Mouse (Mus musculus) liver, adult 2 months (tissue): ENCODE results near the gene Klhl12.

Source experiments
- CTCF ChIP-seq: fragments of 200-500 bp; IDR thresholded peaks from 2 replicates; pipeline ENCODE4 v1.5.1; 2011; ENCODE audit warnings: low read depth, low read length, control low read depth
- POLR2A ChIP-seq: fragments of 200-500 bp; IDR thresholded peaks from 2 replicates; pipeline ENCODE4 v1.6.1; 2011; ENCODE audit warnings: low read length, control low read depth; ENCODE audit not compliant: insufficient read depth; ENCODE audit errors: extremely low read depth

- TF ChIP-seq CTCF (peak; percentile 29; the same call in 1 of the 2 replicates), POLR2A (no peak)
Measured at GRCm38 (mm10) chr1:134450986-134451385, 4.3 kb upstream of the Klhl12 start.
